Mouse (Mus musculus): ENCODE data around the gene Pifo. TPM values are rescaled to one million over a fixed set of nuclear protein-coding genes. Genes with fewer than 3 reads are reported as not detected.

The Pifo gene
- total RNA-seq, 1 experiment from 2014 or later, result not detected

DNA sequence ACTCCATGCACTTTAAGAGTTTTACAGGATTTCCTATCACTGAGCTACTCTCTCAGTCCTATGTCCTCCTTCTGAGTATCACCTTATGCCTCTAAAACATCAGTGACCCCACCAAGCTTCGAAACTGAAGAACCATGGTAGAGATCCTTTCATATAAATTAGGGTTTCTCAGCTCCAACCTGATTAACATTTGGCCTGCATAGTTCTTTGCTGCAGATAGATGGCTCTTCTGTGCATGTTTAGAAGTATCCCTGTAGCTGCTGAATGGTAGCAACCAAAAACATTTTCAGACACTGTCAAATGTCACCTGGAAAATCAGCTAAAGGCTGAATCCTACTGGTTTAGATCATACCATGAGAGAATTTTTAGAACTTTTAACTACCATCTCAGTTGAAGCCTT is 57.2 kb downstream of the Pifo start:
- no peak for DNase-seq

DNA sequence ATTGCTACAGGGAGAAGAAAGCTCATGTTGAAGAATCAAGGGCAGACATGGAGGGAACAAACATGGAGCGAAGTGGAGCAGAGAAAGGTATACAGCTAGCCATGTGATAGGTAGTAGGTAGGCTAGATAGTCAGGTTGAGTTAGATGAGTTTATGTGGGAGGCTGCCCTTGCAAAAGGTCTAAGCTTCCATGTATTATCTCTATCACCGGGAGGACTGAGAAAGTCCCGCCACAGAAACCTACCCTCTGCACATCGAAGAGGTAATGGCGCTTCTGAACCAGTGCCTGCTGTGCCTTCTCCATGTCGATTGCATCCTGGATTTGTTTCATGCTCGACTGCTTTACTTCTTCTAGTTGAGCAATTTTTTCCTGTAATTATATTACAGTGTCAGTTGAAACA is 63.1 kb downstream of the Pifo start:
- DNase-seq, result no peak

Other genes starting within 250 kb of the Pifo start
- gene Rap1a, start 213.3 kb downstream of the Pifo start, total RNA-seq (2021), result 172 and 200 TPM in 2 replicates
- not detected in 2 replicates for gene Adora3, start 143.8 kb downstream of the Pifo start, total RNA-seq (2021)
- not detected in 2 replicates for gene Tmigd3, start 143.7 kb downstream of the Pifo start, total RNA-seq (2021)
- 0.49 and 0.57 TPM in 2 replicates for gene I830077J02Rik, start 82.0 kb downstream of the Pifo start, total RNA-seq (2021)
- 63.9 and 69.2 TPM in 2 replicates for gene Wdr77, start 55.3 kb downstream of the Pifo start, total RNA-seq (2021)
- gene Atp5f1, start 54.5 kb downstream of the Pifo start, total RNA-seq (2021), result 328 and 344 TPM in 2 replicates
- 1.2 and 1.5 TPM in 2 replicates for gene Ovgp1, start 40.9 kb downstream of the Pifo start, total RNA-seq (2021)
- gene Chil5, start 18.2 kb upstream of the Pifo start, total RNA-seq (2021), result not detected in 2 replicates
- gene Chia1, start 98.6 kb upstream of the Pifo start, total RNA-seq (2021), result not detected in 2 replicates
- gene Chil3, start 152.9 kb upstream of the Pifo start, total RNA-seq (2021), result not detected in 2 replicates
- gene Chil4, start 204.9 kb upstream of the Pifo start, total RNA-seq (2021), result not detected in 2 replicates